Mouse (Mus musculus) kidney, embryonic 15.5 days (tissue): ENCODE data around the gene Ncf1. TPM values are rescaled to one million over a fixed set of nuclear protein-coding genes. Genes with fewer than 3 reads are reported as not detected.

ENCODE experiments used
- ATAC-seq: fragments of 200-750 bp; cut with Nextera tagmentation; replicated peaks from 2 replicates; pipeline ENCODE4 v1.8.0; 2017; ENCODE audit warnings: moderate TSS enrichment; ENCODE audit not compliant: low FRiP score
- H3K27ac ChIP-seq: fragments of 300-500 bp; sonication (generic); 2 replicates; pipeline ENCODE4 v1.5.1; 2015; ENCODE audit warnings: mild to moderate bottlenecking, inconsistent platforms
- H3K27me3 ChIP-seq: fragments of 300-500 bp; sonication (generic); 2 replicates; pipeline ENCODE4 v1.6.1; 2015; ENCODE audit warnings: inconsistent platforms
- H3K36me3 ChIP-seq: fragments of 300-500 bp; sonication (generic); 2 replicates; pipeline ENCODE4 v1.6.1; 2015; ENCODE audit warnings: inconsistent platforms
- H3K4me1 ChIP-seq: fragments of 300-500 bp; sonication (generic); 2 replicates; pipeline ENCODE4 v1.6.1; 2015; ENCODE audit warnings: inconsistent platforms
- H3K4me2 ChIP-seq: fragments of 300-500 bp; sonication (generic); 2 replicates; pipeline ENCODE4 v1.6.1; 2015; ENCODE audit warnings: moderate library complexity, mild to moderate bottlenecking, inconsistent platforms
- H3K4me3 ChIP-seq: fragments of 300-500 bp; sonication (generic); replicated peaks from 2 replicates; pipeline ENCODE4 v1.5.1; 2015; ENCODE audit warnings: mild to moderate bottlenecking, inconsistent platforms
- H3K9ac ChIP-seq: fragments of 300-500 bp; sonication (generic); 2 replicates; pipeline ENCODE4 v1.6.1; 2015; ENCODE audit warnings: mild to moderate bottlenecking, inconsistent platforms
- H3K9me3 ChIP-seq: fragments of 300-500 bp; sonication (generic); replicated peaks from 2 replicates; pipeline ENCODE4 v1.6.1; 2016; ENCODE audit warnings: inconsistent platforms
- WGBS: fragments of 180-500 bp; shearing (Covaris S2); methylation state at CpG from one replicate; pipeline ENCODE4 v1.1.7; 2015; ENCODE audit warnings: mixed read lengths; 5-methylcytosine and 5-hydroxymethylcytosine counted together
- polyA plus RNA-seq: library from polyadenylated mRNA; unstranded; fragments of >200 nt; fragmentation: Nextera tagmentation; extraction: Ambion mirVana; gene quantifications from 2 replicates; pipeline ENCODE4 v1.2.1, GENCODE M21; 2015

The Ncf1 gene
- polyA plus RNA-seq, 1 experiment from 2014 or later, result 3.6 TPM

- WGBS, result 80% methylated on average over 5 of the region's 5 CpGs
- no peaks in the 10 kb centered on the region for H3K27me3 ChIP-seq
Measured at GRCm38 (mm10) chr5:134241831-134242230, 12.4 kb upstream of the Ncf1 start.

GRCm38 (mm10) chr5:134237936-134238760 lies 8.7 kb upstream of the Ncf1 start:
- Histone ChIP-seq H3K27ac (no peak overlapping the region), H3K4me3 (no peak overlapping the region), H3K9me3 (no peaks in the 10 kb centered on the region), H3K4me2 (no peak overlapping the region), H3K4me1 (peaks cover 26% of the 10 kb centered on the region), H3K9ac (no peak overlapping the region), H3K36me3 (peaks cover 79% of the 10 kb centered on the region), H3K27me3 (no peaks in the 10 kb centered on the region)
- no peak for ATAC-seq
- 80% methylated on average over 28 of the region's 28 CpGs for WGBS

More at GRCm38 (mm10) chr5:134241831-134242230, 12.4 kb upstream of the Ncf1 start:
- Histone ChIP-seq H3K4me1 (no peaks in the 10 kb centered on the region), H3K4me2 (no peak overlapping the region), H3K9ac (no peak overlapping the region), H3K9me3 (no peaks in the 10 kb centered on the region), H3K36me3 (peaks cover 100% of the 10 kb centered on the region), H3K27ac (no peak overlapping the region), H3K4me3 (no peak overlapping the region)
- no peak for ATAC-seq

GRCm38 (mm10) chr5:134237508-134237907 lies 8.1 kb upstream of the Ncf1 start:
- Histone ChIP-seq H3K27me3 (no peaks in the 10 kb centered on the region), H3K4me3 (no peak overlapping the region), H3K9me3 (no peaks in the 10 kb centered on the region), H3K27ac (no peak overlapping the region), H3K4me1 (peaks cover 31% of the 10 kb centered on the region), H3K4me2 (no peak overlapping the region), H3K36me3 (peaks cover 73% of the 10 kb centered on the region), H3K9ac (no peak overlapping the region)
- WGBS, result 92% methylated on average over 11 of the region's 11 CpGs
- no peak for ATAC-seq

GRCm38 (mm10) chr5:134236796-134237195 lies 7.4 kb upstream of the Ncf1 start:
- H3K4me1 ChIP-seq, result peaks cover 37% of the 10 kb centered on the region
- no peak overlapping the region for H3K4me2 ChIP-seq
- H3K27me3 ChIP-seq, result no peaks in the 10 kb centered on the region
- 78% methylated on average over 6 of the region's 6 CpGs for WGBS
- peaks cover 66% of the 10 kb centered on the region for H3K36me3 ChIP-seq
- no peak overlapping the region for H3K9ac ChIP-seq
- no peak overlapping the region for H3K27ac ChIP-seq
- ATAC-seq, result no peak
- H3K9me3 ChIP-seq, result no peaks in the 10 kb centered on the region
- no peak overlapping the region for H3K4me3 ChIP-seq

DNA sequence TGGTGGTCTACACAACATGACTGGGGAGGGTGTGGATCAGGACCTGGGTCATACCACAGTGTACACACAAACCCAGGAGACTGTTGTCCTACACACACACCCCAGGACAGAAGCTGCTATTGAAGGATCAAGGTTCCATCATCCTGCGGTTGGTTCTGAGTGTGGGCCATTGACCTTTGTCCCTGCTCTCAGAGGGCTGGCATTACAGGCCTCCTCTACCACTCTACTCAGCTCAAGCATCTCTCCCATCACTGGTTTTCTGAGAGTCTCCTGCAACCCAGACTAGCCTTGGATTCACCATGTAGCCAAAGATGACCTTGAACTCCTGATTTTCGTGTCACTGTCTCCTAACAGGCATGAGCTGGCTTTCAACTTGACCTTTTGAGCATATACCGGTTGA lies 6.8 kb upstream of the Ncf1 start:
- Histone ChIP-seq H3K9ac (no peak overlapping the region), H3K36me3 (peaks cover 60% of the 10 kb centered on the region), H3K27ac (no peak overlapping the region), H3K4me2 (no peak overlapping the region), H3K9me3 (no peaks in the 10 kb centered on the region), H3K27me3 (no peaks in the 10 kb centered on the region), H3K4me3 (no peak overlapping the region), H3K4me1 (peaks cover 37% of the 10 kb centered on the region)
- WGBS, result 78% methylated on average over 3 of the region's 3 CpGs
- no peak for ATAC-seq

GRCm38 (mm10) chr5:134235111-134235510 lies 5.7 kb upstream of the Ncf1 start:
- no peaks in the 10 kb centered on the region for H3K27me3 ChIP-seq
- no peak overlapping the region for H3K9ac ChIP-seq
- H3K27ac ChIP-seq, result peak overlapping the region; percentile 63
- H3K4me3 ChIP-seq, result no peak overlapping the region
- 28% methylated on average over 6 of the region's 6 CpGs for WGBS
- peaks cover 49% of the 10 kb centered on the region for H3K36me3 ChIP-seq
- no peak for ATAC-seq
- peaks cover 37% of the 10 kb centered on the region for H3K4me1 ChIP-seq
- no peak overlapping the region for H3K4me2 ChIP-seq
- H3K9me3 ChIP-seq, result no peaks in the 10 kb centered on the region

- H3K9me3 ChIP-seq, result no peaks in the 10 kb centered on the region
- no peak overlapping the region for H3K4me3 ChIP-seq
- WGBS, result 58% methylated on average over 2 of the region's 2 CpGs
- no peak for ATAC-seq
- H3K9ac ChIP-seq, result no peak overlapping the region
- no peak overlapping the region for H3K4me2 ChIP-seq
- peaks cover 37% of the 10 kb centered on the region for H3K4me1 ChIP-seq
- H3K27me3 ChIP-seq, result no peaks in the 10 kb centered on the region
- H3K36me3 ChIP-seq, result peaks cover 40% of the 10 kb centered on the region
- peak overlapping the region; percentile 63 for H3K27ac ChIP-seq
Measured at GRCm38 (mm10) chr5:134234205-134234604, 4.8 kb upstream of the Ncf1 start.

DNA sequence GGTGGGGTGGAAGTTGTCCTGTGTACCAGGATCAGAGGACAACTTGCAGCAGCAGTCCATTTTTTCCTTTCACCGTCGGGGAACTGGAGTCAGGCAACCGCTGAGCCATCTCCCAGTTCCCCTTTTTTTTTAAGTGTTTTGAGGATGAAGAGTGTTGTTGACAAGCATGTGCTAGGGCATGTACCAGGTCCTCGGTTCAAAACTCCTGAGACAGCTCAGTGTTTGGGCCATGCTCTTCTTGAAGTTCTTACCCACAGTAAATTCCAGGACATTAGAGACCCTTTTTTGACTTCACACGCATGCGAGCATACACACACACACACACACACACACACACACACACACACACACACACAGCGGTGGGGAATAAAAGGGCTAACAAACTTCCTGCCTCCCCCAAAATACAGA lies 3.8 kb upstream of the Ncf1 start:
- Histone ChIP-seq H3K4me1 (peaks cover 37% of the 10 kb centered on the region), H3K9ac (no peak overlapping the region), H3K27ac (peak overlapping the region; percentile 63; the same call in 1 of the 2 replicates), H3K27me3 (no peaks in the 10 kb centered on the region), H3K4me2 (no peak overlapping the region), H3K9me3 (no peaks in the 10 kb centered on the region), H3K4me3 (no peak overlapping the region), H3K36me3 (peaks cover 30% of the 10 kb centered on the region)
- 35% methylated on average over 7 of the region's 7 CpGs for WGBS
- no peak for ATAC-seq

GRCm38 (mm10) chr5:134232568-134232967 lies 3.1 kb upstream of the Ncf1 start:
- 16% methylated on average over 7 of the region's 7 CpGs for WGBS
- no peak overlapping the region for H3K4me3 ChIP-seq
- no peak overlapping the region for H3K9ac ChIP-seq
- H3K4me2 ChIP-seq, result no peak overlapping the region
- no peak for ATAC-seq
- H3K27me3 ChIP-seq, result no peaks in the 10 kb centered on the region
- H3K27ac ChIP-seq, result peak overlapping the region; percentile 73
- H3K36me3 ChIP-seq, result peaks cover 23% of the 10 kb centered on the region
- H3K4me1 ChIP-seq, result peaks cover 43% of the 10 kb centered on the region
- H3K9me3 ChIP-seq, result no peaks in the 10 kb centered on the region

DNA sequence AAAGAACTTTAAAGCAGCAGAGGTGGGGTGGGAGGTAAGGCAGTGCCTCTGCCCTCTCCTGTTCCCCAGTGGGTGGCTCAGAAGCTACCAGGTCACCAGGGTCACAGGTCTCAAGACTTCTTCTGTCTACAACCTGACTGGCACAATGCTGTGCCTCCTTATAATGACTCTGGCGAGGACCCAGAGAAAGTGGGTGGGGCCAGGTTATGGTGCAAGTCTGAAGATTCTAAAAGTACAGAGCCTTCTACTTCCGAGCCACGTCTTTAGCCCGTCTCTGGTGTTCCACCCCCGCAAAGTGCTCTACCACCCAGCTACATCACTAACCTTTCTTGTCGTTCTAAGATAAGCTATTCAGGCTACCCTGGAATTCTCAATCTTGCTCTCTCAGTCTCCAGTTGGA lies 2.7 kb upstream of the Ncf1 start:
- peaks cover 47% of the 10 kb centered on the region for H3K4me1 ChIP-seq
- no peaks in the 10 kb centered on the region for H3K9me3 ChIP-seq
- no peak for ATAC-seq
- peaks cover 19% of the 10 kb centered on the region for H3K36me3 ChIP-seq
- no peak overlapping the region for H3K4me2 ChIP-seq
- no peak overlapping the region for H3K4me3 ChIP-seq
- WGBS, result 60% methylated on average over 6 of the region's 6 CpGs
- H3K9ac ChIP-seq, result no peak overlapping the region
- H3K27me3 ChIP-seq, result no peaks in the 10 kb centered on the region
- peak overlapping the region; percentile 73 for H3K27ac ChIP-seq

DNA sequence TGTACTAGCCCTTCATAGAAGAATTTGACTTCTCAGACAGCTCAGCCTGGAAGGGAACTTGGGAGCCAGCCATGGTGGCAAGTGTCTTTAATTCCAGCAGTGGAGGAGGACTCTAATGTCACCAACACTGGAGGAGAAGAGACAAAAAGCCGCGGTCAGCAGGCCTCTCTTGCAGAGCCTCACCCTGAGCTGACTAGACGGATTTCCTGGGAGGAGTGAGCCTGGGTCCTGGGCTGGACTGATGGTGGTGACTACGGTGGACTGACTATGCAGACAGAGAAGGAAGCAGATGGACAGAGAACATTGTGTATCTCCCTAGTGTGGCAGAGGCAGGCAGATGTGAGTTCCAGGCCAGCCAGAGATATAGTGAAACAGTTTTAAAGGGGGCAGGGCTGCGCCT lies 2.0 kb upstream of the Ncf1 start:
- Histone ChIP-seq H3K4me1 (peaks cover 54% of the 10 kb centered on the region), H3K4me2 (no peak overlapping the region), H3K36me3 (peaks cover 11% of the 10 kb centered on the region), H3K9ac (no peak overlapping the region), H3K27ac (no peak overlapping the region), H3K9me3 (no peaks in the 10 kb centered on the region), H3K27me3 (no peaks in the 10 kb centered on the region), H3K4me3 (no peak overlapping the region)
- WGBS, result 73% methylated on average over 5 of the region's 5 CpGs
- ATAC-seq, result no peak

- Histone ChIP-seq H3K9ac (no peak overlapping the region), H3K9me3 (no peaks in the 10 kb centered on the region), H3K27ac (no peak overlapping the region; the same call in 1 of the 2 replicates), H3K4me3 (no peak overlapping the region), H3K27me3 (no peaks in the 10 kb centered on the region), H3K4me1 (peaks cover 40% of the 10 kb centered on the region), H3K36me3 (no peaks in the 10 kb centered on the region), H3K4me2 (no peak overlapping the region)
- ATAC-seq, result no peak
- WGBS, result 78% methylated on average over 6 of the region's 6 CpGs
Measured at GRCm38 (mm10) chr5:134228249-134228638, 1.2 kb downstream of the Ncf1 start.
